Mouse (Mus musculus) gastrocnemius, postnatal 10 days (tissue): ENCODE results near the gene Gm21985. TPM values are rescaled to one million over a fixed set of nuclear protein-coding genes. Genes with fewer than 3 reads are reported as not detected.

Experiments used
- total RNA-seq, 2 experiments: library from RNA; stranded (reverse); gene quantifications; 2 replicates each; pipeline ENCODE4 v1.2.3; 2021

Gene Gm21985
- total RNA-seq, 2 experiments from 2014 or later = 0.18 TPM; not detected in 1

Other genes with a start within 250 kb of the Gm21985 start
- gene Olfr1311, start 241.9 kb upstream of the Gm21985 start, total RNA-seq = not detected
- not detected for gene Olfr1312, start 216.1 kb upstream of the Gm21985 start, total RNA-seq
- not detected for gene Olfr1313, start 188.5 kb upstream of the Gm21985 start, total RNA-seq
- not detected for gene Olfr1314, start 169.5 kb upstream of the Gm21985 start, total RNA-seq
- not detected for gene Olfr1315-ps1, start 150.9 kb upstream of the Gm21985 start, total RNA-seq
- gene Olfr1316, start 131.3 kb upstream of the Gm21985 start, total RNA-seq = not detected
- gene Olfr1317, start 126.0 kb upstream of the Gm21985 start, total RNA-seq = not detected
- gene Olfr1318, start 112.1 kb upstream of the Gm21985 start, total RNA-seq = not detected
- gene Lpcat4, start 26.8 kb upstream of the Gm21985 start, total RNA-seq = 1 to 10 TPM; 3.0 to 5.3 TPM
- not detected for gene Nutm1, start 7.0 kb upstream of the Gm21985 start, total RNA-seq
- gene Nop10, start 4.4 kb upstream of the Gm21985 start, total RNA-seq = 10 to 100 TPM; 56.0 to 60.4 TPM
- 10 to 100 TPM; 27.0 to 33.3 TPM for gene Slc12a6, start 489 bp upstream of the Gm21985 start, total RNA-seq
- gene Emc4, start 101.7 kb downstream of the Gm21985 start, total RNA-seq = 10 to 100 TPM; 71.0 to 73.7 TPM
- 1 to 10 TPM; 7.1 to 9.4 TPM for gene Katnbl1, start 112.9 kb downstream of the Gm21985 start, total RNA-seq
- gene Emc7, start 188.7 kb downstream of the Gm21985 start, total RNA-seq = 10 to 100 TPM; 14.0 to 15.2 TPM
- gene Chrm5, start 214.5 kb downstream of the Gm21985 start, total RNA-seq = under 1 TPM in 1 of 2 experiments, not detected in 1; 0.16 TPM
- gene Aven, start 226.7 kb downstream of the Gm21985 start, total RNA-seq = 10 to 100 TPM; 17.5 to 22.0 TPM